Mouse (Mus musculus): ENCODE measurements around the gene Pam.
"Not testable (repeated sequence)": the region's sequence is repeated elsewhere in the genome, so short reads cannot be mapped to it uniquely, and the experiment has no call there.

Gene Pam

DNA sequence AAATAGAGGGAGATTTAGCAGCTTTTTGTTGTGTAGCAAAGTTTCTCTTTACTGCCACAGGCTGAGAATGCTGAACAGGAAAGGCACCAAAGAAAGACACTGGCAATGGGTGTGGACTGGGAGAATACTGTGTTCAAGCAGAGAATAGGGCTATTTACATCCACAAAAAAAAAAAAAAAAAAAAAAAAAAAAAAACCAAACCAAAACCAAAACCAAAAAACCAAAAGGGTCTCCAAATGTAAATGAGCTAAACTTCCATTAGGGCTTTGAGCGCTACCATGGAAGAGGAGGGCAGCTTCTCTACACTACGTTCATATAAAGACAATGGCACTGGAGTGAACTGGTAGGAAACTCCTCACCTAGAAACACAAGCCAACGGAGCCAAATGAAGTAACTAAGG, 274.2 kb downstream of the Pam start:
- DNase-seq: no peak

GRCm38 (mm10) chr1:97809255-97809912, 286.1 kb downstream of the Pam start:
- no peak for DNase-seq

DNA sequence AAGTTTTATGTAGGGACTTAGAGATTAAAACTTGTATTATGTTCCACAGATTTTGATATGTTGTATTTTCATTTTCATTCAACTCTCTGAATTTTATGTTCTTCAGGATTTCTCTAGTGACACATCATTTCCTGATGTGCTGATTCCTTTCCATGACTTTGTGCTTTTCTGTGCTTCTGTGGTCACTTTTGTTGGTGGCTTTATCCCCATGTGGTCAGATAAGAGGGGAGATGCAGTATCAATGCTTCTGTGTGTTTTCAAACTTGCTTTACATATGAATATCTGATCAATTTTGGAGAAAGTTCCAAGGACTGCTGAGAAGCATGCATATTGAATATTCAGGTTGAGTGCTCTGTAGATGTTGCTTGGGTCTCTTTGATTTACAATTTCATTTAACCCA, 290.9 kb downstream of the Pam start:
- no peak for DNase-seq

GRCm38 (mm10) chr1:97802207-97802902, 293.1 kb downstream of the Pam start:
- no peak for DNase-seq

GRCm38 (mm10) chr1:97795936-97796335, 299.5 kb downstream of the Pam start:
- no peak for DNase-seq

DNA sequence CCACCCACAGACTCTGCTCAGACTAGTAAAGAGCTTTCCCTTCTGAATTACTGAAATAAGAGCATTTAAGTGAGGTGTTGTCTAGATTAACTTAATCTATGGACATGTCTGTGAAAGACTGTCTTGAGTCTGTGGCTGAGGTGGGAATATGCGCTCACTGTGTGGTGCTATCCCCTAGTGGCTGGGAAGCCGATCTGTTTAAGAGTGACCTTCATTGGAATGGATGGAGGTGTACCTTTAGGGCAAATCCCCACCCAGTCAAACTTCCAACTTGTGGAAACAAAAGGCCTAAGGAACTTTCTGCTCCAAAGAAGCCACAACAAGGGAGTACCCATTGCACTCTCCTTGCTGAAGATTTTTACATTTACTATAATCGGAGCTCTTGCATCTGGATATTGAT, 301.3 kb downstream of the Pam start:
- no peak for DNase-seq

- DNase-seq: no peak
Observed at GRCm38 (mm10) chr1:97788490-97788889, 307.0 kb downstream of the Pam start.

DNA sequence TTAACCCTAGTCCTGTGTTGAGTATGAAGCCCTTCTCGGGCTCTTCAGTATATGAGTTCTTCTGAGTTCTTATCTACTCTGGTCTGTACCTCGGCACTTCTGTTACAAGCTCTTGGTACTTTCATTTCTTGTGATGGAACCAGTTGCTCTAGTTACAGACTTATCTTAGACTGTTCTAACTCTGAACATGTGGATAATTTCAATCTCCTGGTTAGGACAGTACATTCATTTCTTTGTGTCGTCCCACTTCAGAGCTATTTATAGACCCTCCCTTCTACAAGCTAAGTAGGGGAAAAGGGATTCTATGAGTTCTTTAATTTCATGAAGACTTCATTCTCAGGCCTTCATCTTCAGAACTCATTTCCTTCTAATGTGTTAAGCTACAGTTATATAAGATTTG, 307.8 kb downstream of the Pam start:
- DNase-seq: no peak

DNA sequence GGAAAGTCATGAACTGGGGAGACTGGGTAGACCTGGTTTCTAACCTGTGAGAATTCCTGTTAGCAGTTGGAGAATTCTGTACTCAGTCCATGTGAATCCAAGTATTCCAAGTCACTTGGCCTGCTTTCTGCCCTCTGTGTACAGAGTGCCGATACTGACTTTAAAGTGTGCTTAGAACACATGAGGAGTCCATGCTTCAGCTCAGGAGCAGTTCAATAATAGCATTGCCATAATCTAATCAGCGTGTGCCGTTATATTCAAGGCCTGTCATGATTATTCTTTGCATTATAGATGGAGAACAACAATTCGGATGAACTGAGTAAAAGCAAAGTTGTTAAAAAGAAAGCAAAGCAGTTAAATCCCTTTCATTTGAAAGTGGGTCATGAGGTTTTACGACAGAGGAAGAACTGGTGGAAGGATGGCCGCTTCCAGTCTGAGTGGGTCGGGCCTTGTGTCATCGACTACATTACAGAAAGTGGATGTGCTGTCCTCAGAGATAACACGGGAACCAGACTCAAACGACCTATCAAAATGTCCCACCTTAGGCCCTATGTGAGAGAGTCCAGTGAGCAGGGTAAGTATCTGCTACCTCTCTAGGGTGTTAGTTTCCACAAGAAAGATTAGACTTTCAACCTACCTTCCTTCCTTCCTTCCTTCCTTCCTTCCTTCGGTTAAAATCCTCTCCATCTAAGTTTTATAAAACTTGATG, 309.6 kb downstream of the Pam start:
- DNase-seq: no peak

- no peak for DNase-seq
Observed at GRCm38 (mm10) chr1:97784928-97785327, 310.5 kb downstream of the Pam start.

GRCm38 (mm10) chr1:97781674-97782073, 313.8 kb downstream of the Pam start:
- no peak for DNase-seq

DNA sequence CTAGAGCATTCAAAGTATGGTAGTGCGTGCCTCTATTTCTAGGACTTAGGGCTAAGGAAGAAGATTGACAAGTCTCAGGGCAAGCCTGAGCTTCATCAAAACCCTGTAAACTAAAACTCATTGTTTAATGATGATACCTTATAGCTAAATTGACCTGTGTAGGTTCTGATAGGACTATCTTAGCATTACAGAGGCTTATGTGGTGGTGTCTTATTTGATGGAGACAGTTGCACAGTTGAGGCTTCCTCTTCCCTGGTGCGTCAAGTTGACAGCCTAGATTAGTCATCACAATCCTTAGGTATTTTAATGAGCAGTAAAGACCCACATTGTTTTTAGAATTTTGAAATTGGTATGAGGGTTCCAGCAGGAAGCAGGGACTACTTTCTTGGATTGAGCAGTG, 321.5 kb downstream of the Pam start:
- no peak for DNase-seq

DNA sequence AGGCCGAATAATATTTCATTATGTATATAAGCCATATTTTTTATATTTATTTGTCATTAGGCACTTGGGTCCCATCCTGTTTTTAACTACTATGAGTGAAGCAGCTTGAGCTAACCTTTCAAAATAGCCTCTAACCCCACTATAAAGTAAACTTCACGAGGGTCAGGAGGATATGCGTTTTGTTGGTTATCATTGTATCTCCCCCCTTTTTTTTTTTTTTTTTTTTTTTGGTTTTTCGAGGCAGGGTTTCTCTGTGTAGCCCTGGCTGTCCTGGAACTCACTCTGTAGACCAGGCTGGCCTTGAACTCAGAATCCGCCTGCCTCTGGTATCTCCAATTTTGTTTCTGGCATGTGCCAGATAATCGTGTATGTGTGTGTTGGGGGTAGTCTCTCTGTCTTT, 322.1 kb downstream of the Pam start:
- DNase-seq: no peak

DNA sequence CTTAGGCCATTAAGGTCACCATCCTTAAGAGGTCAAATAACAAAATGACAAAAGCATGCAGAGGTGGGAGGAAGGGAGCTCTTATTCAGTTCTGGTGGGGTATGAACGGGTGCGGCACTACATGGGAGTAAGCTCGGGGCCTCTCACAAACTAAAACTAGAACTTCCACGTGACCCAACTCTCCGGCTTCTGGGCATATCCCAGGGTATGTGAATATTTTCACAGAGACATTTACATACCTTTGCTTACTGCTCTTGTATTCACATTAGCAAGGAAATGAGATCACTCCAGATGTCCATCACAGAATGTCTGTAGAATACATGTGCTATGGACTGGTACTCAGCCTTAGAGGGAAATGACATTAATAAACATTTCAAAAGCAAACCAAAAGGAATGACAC, 323.7 kb downstream of the Pam start:
- no peak for DNase-seq

DNA sequence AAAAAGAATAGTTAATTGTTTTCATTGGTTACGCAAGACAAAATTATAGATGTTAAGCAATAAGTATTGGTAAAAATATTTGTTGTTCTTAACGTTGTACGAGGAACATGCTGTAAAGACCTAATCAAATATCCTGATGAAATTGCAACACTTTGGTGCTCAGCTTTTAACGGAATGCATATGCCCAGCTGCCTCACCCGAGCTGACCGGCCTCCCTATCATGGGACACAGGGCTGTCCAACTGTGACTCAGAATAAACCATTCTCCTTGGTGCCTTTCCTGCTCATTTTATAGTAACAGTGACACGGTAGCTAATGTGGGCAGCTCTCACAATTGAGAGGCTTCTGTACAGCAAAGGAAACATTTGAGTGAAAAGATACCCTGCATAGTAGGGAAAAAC, 324.3 kb downstream of the Pam start:
- DNase-seq: no peak

- peak; percentile 93 for DNase-seq
Observed at GRCm38 (mm10) chr1:97769904-97770753, 325.3 kb downstream of the Pam start, which contains the start of the genes Gin1 and Ppip5k2. Gene Gin1, plus strand, starts transcription at chr1:97770172. Gene Ppip5k2, minus strand, starts transcription at chr1:97770411.

- peak; percentile 26 for DNase-seq
Observed at GRCm38 (mm10) chr1:97769294-97769903, 326.0 kb downstream of the Pam start.

- no peak for DNase-seq
Observed at GRCm38 (mm10) chr1:97768906-97769293, 326.5 kb downstream of the Pam start.

DNA sequence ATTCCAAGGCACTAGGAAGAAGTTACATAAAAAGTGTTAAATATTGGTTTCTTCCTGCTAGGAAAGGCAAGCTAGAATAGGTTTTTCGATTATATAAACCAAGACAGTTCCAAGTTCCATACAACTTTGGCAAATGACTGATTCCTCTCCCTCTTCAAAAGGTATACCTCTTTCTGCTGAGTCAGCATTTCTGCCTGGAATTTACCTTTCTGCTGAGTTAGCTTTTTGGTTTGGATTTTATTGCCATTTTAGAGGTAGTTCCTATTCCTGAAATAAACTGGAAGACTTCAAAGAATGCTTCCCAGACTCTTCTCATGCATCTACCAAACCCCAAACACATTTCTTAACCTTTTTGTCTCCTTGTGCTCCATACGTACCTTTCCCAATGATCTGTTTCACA, 327.4 kb downstream of the Pam start:
- no peak for DNase-seq

DNA sequence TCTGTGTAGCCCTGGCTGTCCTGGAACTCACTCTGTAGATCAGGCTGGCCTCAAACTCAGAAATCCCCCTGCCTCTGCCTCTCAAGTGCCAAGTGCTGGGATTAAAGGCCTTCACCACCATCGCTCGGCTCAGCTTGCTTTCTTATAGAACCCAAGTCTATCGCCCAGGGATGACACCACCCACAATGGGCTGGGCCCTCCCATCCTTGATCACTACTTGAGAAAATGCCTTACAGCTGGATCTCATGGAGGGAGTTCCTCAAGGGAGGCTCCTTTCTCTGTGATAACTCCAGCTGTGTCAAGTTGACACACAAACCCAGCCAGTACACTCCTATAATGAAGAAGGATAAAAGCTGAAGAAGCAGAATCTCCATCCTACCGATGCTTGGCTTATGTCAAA, 329.7 kb downstream of the Pam start:
- DNase-seq: not testable (repeated sequence)

DNA sequence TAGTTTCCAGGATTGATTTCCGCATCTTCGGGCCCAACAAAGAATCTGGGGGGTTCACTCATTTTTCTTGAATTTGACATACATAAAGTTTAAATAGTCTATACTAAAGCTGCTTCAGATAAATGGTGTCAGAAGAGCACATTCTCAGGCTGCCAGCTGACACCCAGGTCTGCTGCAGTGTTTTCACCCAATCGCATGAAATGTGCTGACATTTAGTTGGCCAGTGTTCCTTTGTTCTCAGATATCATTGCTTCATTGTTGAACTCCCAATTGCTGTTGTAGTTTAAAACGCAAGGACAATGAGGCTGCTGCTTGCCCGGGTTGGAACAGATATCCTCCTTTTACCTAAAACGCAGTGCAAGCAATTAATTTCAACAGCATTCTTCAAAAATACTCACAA, 334.0 kb downstream of the Pam start:
- DNase-seq: no peak

DNA sequence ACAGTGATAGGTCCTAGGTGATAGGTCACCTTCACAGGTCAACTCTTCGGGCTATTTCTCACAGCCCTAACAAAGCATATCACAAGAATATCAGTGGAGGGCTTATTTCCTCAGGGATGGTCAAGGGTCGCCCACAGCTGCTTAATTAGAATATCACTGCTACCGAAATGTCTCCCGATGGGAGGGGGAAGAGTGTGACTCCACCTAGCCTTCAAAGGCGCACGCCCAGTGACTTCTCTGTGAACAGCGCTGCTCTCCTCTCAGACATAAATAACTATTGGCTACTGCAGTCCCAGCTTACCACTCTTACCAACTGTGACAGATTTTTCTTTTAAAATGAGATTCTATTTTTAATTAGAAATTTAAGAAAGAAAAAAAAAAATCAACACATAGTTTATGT, 334.8 kb downstream of the Pam start:
- DNase-seq: no peak

DNA sequence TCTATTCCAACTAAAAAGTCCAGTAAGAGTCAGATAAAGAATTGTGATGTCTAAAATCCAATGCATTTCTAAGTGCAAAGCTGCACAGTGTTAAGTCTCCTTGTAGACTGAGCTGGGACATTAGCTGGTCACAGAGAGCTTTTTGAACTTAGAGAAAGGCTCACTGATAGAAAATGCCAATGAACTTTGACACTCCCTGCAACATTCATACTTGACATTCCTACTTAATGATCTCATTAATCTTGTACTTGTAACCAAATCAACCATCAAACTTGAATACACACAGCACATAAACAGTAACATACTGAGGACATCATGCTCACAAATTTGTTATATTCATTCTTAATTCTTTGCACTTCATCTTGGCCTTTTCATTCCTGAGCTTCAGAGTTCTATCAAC, 335.6 kb downstream of the Pam start:
- no peak for DNase-seq

Data from kidney, adult 11 months (tissue).